Mouse (Mus musculus) myocyte (in vitro differentiated cells): Measurements from ENCODE around the gene B3galnt1. TPM values are rescaled to one million over a fixed set of nuclear protein-coding genes. Genes with fewer than 3 reads are reported as not detected.
"Not testable (repeated sequence)": the region's sequence is repeated elsewhere in the genome, so short reads cannot be mapped to it uniquely, and the experiment has no call there.

Experiments used
- H3K27me3 ChIP-seq: one replicate; pipeline ENCODE4 v1.6.1; 2011; ENCODE audit not compliant: control insufficient read depth, insufficient read depth, insufficient read length
- H3K36me3 ChIP-seq: one replicate; pipeline ENCODE4 v1.6.1; 2011; ENCODE audit not compliant: control insufficient read depth, insufficient read depth
- H3K4me2 ChIP-seq: one replicate; pipeline ENCODE4 v1.6.1; 2011; ENCODE audit warnings: low read depth, control low read depth
- H3K4me3 ChIP-seq: one replicate; pipeline ENCODE4 v1.5.1; 2011; ENCODE audit warnings: mild to moderate bottlenecking, control low read depth, moderate library complexity
- H3K79me2 ChIP-seq: one replicate; pipeline ENCODE4 v1.6.1; 2011; ENCODE audit not compliant: control insufficient read depth, insufficient read depth
- H3ac ChIP-seq: one replicate; pipeline ENCODE4 v1.6.1; 2011; ENCODE audit not compliant: control insufficient read depth, insufficient read length
- CEBPB ChIP-seq: IDR thresholded peaks from 2 replicates; pipeline ENCODE4 v1.6.1; 2011; ENCODE audit warnings: mild to moderate bottlenecking, moderate library complexity; ENCODE audit not compliant: poor library complexity, insufficient read depth, severe bottlenecking
- E2F4 ChIP-seq: IDR thresholded peaks from one replicate; pipeline ENCODE4 v1.6.1; 2011; ENCODE audit warnings: mild to moderate bottlenecking, control low read depth, moderate library complexity; ENCODE audit not compliant: insufficient read depth
- MAX ChIP-seq: IDR thresholded peaks from one replicate; pipeline ENCODE4 v1.6.1; 2011; ENCODE audit warnings: low read depth, mild to moderate bottlenecking, control low read depth
- MYOD1 ChIP-seq, 3 experiments: IDR thresholded peaks; one replicate each; pipeline ENCODE4 v1.6.1; 2011; ENCODE audit warnings: control low read depth in 2 of 3, low read depth in 2 of 3, mild to moderate bottlenecking in 2 of 3, moderate library complexity in 1 of 3; ENCODE audit not compliant: insufficient read length in 2 of 3, control insufficient read depth in 1 of 3
- MYOG ChIP-seq, 3 experiments: IDR thresholded peaks; one replicate each; pipeline ENCODE4 v1.6.1; 2011; ENCODE audit warnings: control low read depth in 2 of 3, low read depth in 2 of 3, mild to moderate bottlenecking in 2 of 3; ENCODE audit not compliant: insufficient read length in 2 of 3, control insufficient read depth in 1 of 3, insufficient read depth in 1 of 3
- POLR2A ChIP-seq: IDR thresholded peaks from one replicate; pipeline ENCODE4 v1.6.1; 2011; ENCODE audit warnings: low read depth, mild to moderate bottlenecking, control low read depth, moderate library complexity; ENCODE audit not compliant: insufficient read length
- POLR2AphosphoS2 ChIP-seq: IDR thresholded peaks from one replicate; pipeline ENCODE4 v1.6.1; 2011; ENCODE audit warnings: low read depth, control low read depth; ENCODE audit not compliant: insufficient read length
- REST ChIP-seq: IDR thresholded peaks from one replicate; pipeline ENCODE4 v1.6.1; 2011; ENCODE audit warnings: mild to moderate bottlenecking, control low read depth, moderate library complexity; ENCODE audit not compliant: insufficient read depth, insufficient read length
- SRF ChIP-seq: IDR thresholded peaks from one replicate; pipeline ENCODE4 v1.6.1; 2011; ENCODE audit warnings: low read depth; ENCODE audit not compliant: control insufficient read depth, insufficient read length
- TCF12 ChIP-seq: IDR thresholded peaks from one replicate; pipeline ENCODE4 v1.6.1; 2011; ENCODE audit warnings: mild to moderate bottlenecking, control low read depth; ENCODE audit not compliant: poor library complexity, insufficient read depth, severe bottlenecking
- TCF3 ChIP-seq: IDR thresholded peaks from one replicate; pipeline ENCODE4 v1.6.1; 2011; ENCODE audit warnings: low read depth, control low read depth; ENCODE audit not compliant: insufficient read length
- USF1 ChIP-seq: IDR thresholded peaks from one replicate; pipeline ENCODE4 v1.6.1; 2011; ENCODE audit warnings: low read depth, mild to moderate bottlenecking, control low read depth, moderate library complexity
- polyA plus RNA-seq: library from polyadenylated mRNA; unstranded; fragments of >200 nt; fragmentation: generic; extraction: Trizol; gene quantifications from one replicate; pipeline ENCODE4 v1.2.1, GENCODE M21; 2012; ENCODE audit warnings: missing spikeins

Gene B3galnt1
- polyA plus RNA-seq, 1 experiment: 1.6 TPM

- TF ChIP-seq CEBPB: no peak
- no peak for TF ChIP-seq MAX
- Histone ChIP-seq H3K36me3 (no peaks in the 10 kb centered on the region), H3ac (no peak overlapping the region), H3K79me2 (no peaks in the 10 kb centered on the region), H3K4me2 (no peak overlapping the region), H3K4me3 (no peak overlapping the region), H3K27me3 (no peaks in the 10 kb centered on the region)
Measured at GRCm38 (mm10) chr3:69572561-69572960, 26.2 kb downstream of the B3galnt1 start.

- H3K4me2 ChIP-seq, H3K4me3 ChIP-seq, H3K27me3 ChIP-seq, H3ac ChIP-seq, H3K36me3 ChIP-seq, H3K79me2 ChIP-seq: not testable (repeated sequence)
Measured at GRCm38 (mm10) chr3:69565586-69565985, 33.2 kb downstream of the B3galnt1 start.

GRCm38 (mm10) chr3:69563406-69563805 lies 35.4 kb downstream of the B3galnt1 start:
- H3K4me3 ChIP-seq: no peak overlapping the region
- H3K36me3 ChIP-seq: no peaks in the 10 kb centered on the region
- no peak for TF ChIP-seq POLR2AphosphoS2
- TF ChIP-seq CEBPB: no peak
- no peak for TF ChIP-seq SRF
- TF ChIP-seq POLR2A: no peak
- TF ChIP-seq MAX: no peak
- TF ChIP-seq REST: no peak
- no peak for TF ChIP-seq E2F4
- TF ChIP-seq MYOG (IDR thresholded peaks at IDR 0.05; ENCODE audit: control insufficient read depth in 1 of 3, insufficient read depth in 1 of 3, insufficient read length in 2 of 3, low read depth in 2 of 3): no peak
- TF ChIP-seq TCF3: no peak
- TF ChIP-seq USF1: no peak
- no peak for TF ChIP-seq TCF12
- TF ChIP-seq MYOD1 (IDR thresholded peaks at IDR 0.05; ENCODE audit: control insufficient read depth in 1 of 3, insufficient read length in 2 of 3, low read depth in 2 of 3): no peak
- no peaks in the 10 kb centered on the region for H3K27me3 ChIP-seq
- H3K79me2 ChIP-seq: no peaks in the 10 kb centered on the region
- H3ac ChIP-seq: no peak overlapping the region
- H3K4me2 ChIP-seq: no peak overlapping the region

GRCm38 (mm10) chr3:69561686-69562085 lies 37.1 kb downstream of the B3galnt1 start:
- Histone ChIP-seq H3K79me2 (no peaks in the 10 kb centered on the region), H3K27me3 (no peaks in the 10 kb centered on the region), H3ac (no peak overlapping the region), H3K4me3 (no peak overlapping the region), H3K36me3 (no peaks in the 10 kb centered on the region), H3K4me2 (no peak overlapping the region)
- TF ChIP-seq E2F4 (no peak), POLR2A (no peak), TCF12 (no peak), TCF3 (no peak), CEBPB (no peak), REST (no peak), SRF (no peak), MYOD1 (IDR thresholded peaks at IDR 0.05; ENCODE audit: control insufficient read depth in 1 of 3, insufficient read length in 2 of 3, low read depth in 2 of 3) (no peak), POLR2AphosphoS2 (no peak), MYOG (IDR thresholded peaks at IDR 0.05; ENCODE audit: control insufficient read depth in 1 of 3, insufficient read depth in 1 of 3, insufficient read length in 2 of 3, low read depth in 2 of 3) (no peak), MAX (no peak), USF1 (no peak)

GRCm38 (mm10) chr3:69559975-69560330 lies 38.8 kb downstream of the B3galnt1 start:
- Histone ChIP-seq H3K79me2 (no peaks in the 10 kb centered on the region), H3K36me3 (no peaks in the 10 kb centered on the region), H3K4me3 (no peak overlapping the region), H3ac (no peak overlapping the region), H3K27me3 (no peaks in the 10 kb centered on the region), H3K4me2 (no peak overlapping the region)
- TF ChIP-seq TCF12 (no peak), POLR2A (no peak), MYOG (IDR thresholded peaks at IDR 0.05; ENCODE audit: control insufficient read depth in 1 of 3, insufficient read depth in 1 of 3, insufficient read length in 2 of 3, low read depth in 2 of 3) (no peak), USF1 (no peak), SRF (no peak), POLR2AphosphoS2 (no peak), TCF3 (no peak), MAX (no peak), MYOD1 (IDR thresholded peaks at IDR 0.05; ENCODE audit: control insufficient read depth in 1 of 3, insufficient read length in 2 of 3, low read depth in 2 of 3) (no peak), REST (no peak), CEBPB (no peak), E2F4 (no peak)
